Mouse (Mus musculus): ENCODE data around the gene Grn.
"Not testable (repeated sequence)": the region's sequence is repeated elsewhere in the genome, so short reads cannot be mapped to it uniquely, and the experiment has no call there.

Gene Grn

DNA sequence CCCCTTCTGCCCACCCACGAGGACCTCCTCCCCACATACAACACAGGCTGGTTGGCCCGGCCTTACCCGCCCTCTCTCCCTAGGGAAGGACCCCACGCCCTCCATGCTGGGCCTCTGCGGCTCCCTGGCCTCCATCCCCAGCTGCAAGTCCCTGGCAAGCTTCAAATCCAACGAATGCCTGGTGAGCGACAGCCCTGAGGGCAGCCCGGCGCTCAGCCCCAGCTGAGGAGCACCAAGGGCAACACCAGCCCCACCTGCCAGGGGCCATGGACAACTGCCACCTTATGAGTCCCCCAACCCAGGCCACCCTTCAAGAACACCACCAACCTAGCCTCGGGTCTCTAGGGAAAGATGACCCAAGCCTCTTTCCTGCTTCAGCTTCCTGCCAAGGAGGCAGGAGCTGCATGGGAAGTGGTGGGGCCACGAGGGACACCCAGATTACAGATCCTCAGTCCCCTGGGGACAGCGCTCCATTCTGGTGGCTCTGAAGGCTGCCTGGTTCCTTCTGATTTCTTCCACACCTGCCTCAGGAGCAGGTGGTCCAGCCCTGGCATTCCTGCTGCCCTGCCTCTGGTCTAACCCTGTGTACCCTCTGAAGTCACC, 28.1 kb upstream of the Grn start:
- no peak for DNase-seq (ENCODE audit: low spot score in 2 of 2)

DNA sequence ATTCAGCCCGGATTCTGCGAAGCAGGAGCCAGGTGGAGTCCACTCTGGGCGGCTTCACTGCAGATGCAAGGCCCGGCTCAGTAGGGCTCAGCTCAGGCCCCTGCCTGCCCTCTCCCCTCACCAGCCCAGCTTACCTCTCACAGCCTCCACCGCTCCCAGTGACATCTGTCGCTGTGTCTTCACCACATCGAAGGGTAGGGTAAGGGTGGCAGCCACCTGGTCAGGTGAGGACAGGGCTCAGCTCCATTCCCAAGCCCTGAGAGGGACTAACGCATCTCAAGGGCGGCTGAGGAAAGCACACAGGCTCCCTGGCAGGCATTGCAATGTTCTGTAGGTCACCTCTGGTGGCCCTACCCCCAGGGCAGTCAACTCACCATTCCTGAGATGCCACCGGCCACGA, 26.5 kb upstream of the Grn start:
- no peak for DNase-seq (ENCODE audit: low spot score in 2 of 2)

GRCm38 (mm10) chr11:102404161-102405010, 25.7 kb upstream of the Grn start:
- DNase-seq (ENCODE audit: low spot score in 2 of 2), result no peak

DNA sequence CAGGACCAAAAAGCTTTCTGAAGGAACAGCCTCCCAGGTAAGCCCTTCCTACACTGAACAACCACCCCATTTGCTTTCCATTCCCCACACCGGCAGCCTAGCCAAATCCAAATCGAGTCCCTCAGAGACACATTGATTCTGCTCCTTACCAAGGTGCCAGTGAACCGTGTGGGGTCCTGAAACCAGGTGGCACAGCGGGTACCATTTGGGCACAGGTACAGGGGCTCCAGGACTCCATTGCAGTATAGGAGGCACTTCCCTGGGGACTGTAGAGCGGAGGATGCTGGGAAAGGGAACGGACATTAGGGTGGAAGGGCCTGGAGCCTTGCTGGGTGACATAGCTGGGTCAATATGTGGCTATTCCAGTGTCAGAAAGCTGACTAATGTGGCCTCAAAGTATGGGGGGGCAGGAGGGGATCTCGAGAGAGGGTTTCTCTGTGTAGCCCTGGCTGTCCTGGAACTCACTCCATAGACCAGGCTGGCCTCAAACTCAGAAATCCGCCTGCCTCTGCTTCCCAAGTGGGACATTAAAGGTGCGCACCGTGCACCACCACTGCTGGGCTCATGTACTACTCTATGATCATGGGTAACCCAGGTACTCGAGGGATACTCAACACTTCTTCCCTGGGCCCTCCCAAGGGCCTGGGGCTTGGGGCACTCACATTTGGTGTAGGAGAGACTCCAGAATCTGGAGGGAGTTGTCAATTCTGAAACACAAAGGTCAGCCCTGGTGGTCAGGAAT, 24.4 kb upstream of the Grn start:
- DNase-seq (ENCODE audit: low spot score in 2 of 2), result no peak

GRCm38 (mm10) chr11:102406401-102406800, 23.7 kb upstream of the Grn start:
- DNase-seq (ENCODE audit: low spot score in 2 of 2), result no peak

DNA sequence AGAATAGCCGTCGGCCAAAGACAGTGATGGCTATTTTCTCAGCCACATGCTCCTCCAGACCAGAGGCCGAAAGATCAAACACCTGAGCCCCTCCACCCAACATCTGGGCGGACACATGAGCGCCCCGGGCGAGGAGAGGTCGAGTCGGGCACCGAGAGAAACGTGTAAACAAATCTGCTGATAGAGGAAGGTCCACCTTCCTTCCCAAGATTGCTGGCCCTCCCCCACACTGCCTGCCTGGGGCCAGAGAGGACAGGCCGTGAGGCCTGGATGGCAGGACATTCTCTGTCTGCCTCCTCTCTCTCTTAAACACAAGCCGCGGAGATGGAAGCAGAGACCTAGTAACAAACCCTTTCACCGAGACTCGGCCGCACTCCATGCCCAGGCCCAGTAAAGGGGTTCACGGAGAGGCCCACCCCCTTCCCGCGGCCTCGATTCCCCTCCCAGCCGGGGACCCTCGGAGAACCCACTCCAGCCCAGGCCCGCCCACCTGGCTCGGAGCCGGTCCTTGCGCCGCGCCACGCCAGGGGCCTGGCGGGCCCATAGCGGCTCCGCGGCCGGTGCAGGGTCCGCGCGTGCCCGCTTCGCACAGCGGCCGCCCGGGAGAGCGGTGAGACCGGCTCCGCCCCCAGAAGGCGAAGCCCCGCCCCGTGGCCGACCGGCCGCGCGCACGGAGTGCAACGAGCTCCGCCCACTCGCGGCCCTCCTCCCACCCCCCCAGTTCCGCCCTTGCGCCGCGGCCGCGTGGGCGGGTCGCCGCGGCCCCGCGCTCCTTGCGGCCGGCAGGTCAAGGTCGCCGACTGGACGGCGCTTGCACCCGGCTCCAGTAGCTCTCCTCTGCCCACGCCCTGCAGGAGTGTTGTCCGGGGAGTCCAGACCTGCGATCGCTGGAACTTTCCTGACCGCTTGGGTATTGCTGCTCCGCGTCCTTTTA, 22.9 kb upstream of the Grn start:
- DNase-seq (ENCODE audit: low spot score in 2 of 2), result peak; percentile 78 to 84

DNA sequence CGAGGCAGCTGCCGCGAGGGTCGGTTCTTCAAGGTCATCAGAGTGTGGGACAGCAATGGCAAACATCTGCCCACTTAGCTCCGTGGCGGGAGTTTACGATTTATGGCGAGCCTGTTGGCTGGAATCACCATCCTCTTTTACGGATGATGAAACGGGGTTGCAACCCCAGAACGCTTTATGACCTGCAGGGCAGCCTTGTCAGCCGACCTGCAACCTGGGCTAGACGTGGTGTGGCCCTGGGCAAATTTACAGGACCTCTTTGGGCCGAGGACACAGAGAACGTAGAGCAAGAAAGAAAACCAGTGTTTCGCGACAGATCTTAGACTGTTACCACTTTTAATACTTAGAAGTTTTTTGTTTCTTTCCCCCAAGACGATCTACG, 22.3 kb upstream of the Grn start, which contains the start of gene Slc25a39:
Slc25a39 (minus strand) TSS at position 113 of the 382 bp plus-strand sequence.
- DNase-seq (ENCODE audit: low spot score in 2 of 2), result no peak

DNA sequence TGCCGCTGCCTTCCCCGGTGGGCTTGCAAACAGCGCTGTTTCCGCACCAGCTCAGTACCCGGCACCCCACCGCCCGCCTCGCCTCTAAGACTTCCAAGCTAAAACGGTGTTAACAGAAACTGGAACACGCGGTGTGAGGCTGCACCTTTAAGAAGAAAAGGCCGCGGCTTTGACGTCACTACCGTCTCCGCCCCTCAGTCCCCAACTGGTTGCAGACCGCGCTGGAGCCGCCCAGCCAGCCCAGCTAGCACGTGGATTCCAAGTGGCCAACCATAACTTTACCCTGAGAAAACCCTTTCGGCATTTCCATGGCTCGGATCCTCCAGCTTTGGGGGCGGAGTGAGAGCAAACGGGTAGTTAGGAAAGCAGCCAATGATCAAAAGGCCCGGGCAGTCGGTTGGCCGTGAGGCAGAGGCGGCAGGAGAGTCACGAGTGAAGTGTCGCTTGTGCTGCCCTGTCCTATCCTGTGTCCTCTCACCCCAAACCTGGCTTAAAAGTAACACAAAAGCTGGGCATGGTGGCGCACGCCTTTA, 21.7 kb upstream of the Grn start:
- DNase-seq (ENCODE audit: low spot score in 2 of 2), result peak; percentile 90 to 97

DNA sequence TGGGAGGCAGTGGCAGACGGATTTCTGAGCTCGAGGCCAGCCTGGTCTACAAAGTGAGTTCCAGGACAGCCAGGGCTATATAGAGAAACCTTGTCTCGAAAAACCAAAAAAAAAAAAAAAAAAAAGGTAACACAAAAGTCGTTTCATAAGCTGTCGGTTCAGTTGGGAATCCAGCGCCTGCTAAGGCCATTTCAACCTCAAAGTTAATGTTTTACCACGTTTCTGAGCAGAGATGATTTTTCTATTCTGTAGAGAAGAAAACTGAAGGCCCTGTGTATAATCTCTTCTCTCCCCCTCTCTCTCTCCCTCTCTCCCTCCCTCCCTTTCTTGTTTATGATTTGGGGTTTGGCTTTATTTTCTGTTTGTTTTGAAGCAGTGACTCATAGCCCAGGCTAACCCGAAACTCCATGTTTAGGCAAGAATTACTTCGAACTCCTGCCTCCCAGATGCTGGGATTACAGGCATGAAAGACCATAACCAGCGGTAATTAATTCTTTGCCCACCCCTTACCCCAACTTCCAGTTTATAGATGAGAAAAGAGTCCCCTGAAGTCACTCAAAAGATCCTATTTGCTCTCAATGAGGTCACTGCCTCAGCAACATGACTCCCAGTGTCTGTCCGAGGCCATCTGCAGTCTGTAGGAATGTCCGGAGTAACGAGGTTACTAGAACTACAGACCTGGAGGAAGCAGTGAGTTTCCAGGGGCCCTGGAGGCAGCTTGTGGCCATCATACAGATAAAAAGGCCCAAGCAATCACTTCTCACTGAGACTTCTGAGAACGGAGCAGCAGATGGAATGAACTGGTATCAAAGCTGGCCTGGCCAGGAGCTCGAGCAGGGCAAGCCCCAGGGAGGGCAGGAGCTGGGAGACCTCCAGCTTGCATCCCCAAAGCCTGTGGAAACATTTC, 21.0 kb upstream of the Grn start:
- no peak for DNase-seq (ENCODE audit: low spot score in 2 of 2)

GRCm38 (mm10) chr11:102409795-102410330, 20.3 kb upstream of the Grn start:
- no peak for DNase-seq (ENCODE audit: low spot score in 2 of 2)

- not testable (repeated sequence) for DNase-seq (ENCODE audit: low spot score in 2 of 2)
Measured at GRCm38 (mm10) chr11:102410345-102410744, 19.8 kb upstream of the Grn start.

- no peak for DNase-seq (ENCODE audit: low spot score in 2 of 2)
Measured at GRCm38 (mm10) chr11:102411061-102411460, 19.1 kb upstream of the Grn start.

GRCm38 (mm10) chr11:102411704-102412103, 18.4 kb upstream of the Grn start:
- DNase-seq (ENCODE audit: low spot score in 2 of 2), result peak; percentile 80 to 86

GRCm38 (mm10) chr11:102413059-102413458, 17.1 kb upstream of the Grn start:
- DNase-seq (ENCODE audit: low spot score in 2 of 2), result no peak

DNA sequence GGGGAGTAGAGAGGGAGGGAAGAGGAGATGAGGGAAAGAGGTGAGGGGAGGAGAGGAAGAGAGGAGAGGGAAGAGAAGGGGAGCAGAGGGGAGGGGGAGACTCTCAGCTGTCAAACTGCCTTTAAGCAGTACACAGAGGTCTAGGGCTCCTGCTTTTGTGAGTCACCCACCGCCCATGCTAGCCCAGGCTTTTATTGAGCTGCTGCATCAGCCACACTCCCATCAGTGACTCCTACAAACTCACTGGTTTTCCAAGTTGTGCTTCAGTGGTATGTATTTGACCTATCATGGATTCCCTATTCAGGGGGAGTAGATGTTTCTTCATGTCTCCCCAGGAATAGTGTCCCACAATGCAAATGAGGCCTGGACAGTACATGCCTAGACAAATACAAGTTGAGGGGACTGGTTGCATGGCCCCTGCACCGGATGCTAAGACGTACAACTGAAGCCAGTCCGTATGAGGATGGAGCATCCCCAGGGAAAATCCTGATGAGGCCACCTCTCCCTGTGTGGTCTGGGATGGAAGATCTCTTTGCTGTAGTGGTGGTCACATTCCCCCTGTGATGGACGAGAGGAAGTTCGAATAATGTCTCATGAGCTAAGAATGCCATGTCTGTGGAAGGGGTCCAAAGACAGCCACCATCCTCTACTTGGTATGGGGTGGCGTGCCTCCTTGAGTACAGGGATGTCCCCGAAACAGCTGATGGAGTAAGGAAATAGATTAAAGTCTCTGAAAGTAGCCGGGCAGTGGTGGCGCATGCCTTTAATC, 14.9 kb upstream of the Grn start:
- no peak for DNase-seq (ENCODE audit: low spot score in 2 of 2)

GRCm38 (mm10) chr11:102417160-102417559, 13.0 kb upstream of the Grn start:
- no peak for DNase-seq (ENCODE audit: low spot score in 2 of 2)

DNA sequence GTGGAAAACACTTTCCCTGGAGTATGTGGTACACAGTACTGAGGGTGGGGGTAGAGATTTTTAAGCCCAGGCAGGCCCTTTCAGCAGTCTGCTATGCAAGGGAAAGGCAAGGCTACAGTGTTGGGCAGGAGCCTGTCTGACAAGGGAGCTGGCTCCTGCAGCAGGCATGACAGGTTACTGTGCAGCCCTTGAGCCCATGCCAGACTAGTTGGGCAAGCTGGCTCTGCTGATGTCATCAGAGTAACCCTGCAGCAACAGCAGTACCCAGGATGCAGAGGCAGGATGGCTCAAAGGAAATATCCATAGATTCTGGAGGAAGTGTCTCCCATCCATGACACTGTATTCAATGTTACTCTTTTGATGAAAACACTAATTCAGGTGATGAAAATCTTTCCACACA, 11.2 kb upstream of the Grn start:
- no peak for DNase-seq (ENCODE audit: low spot score in 2 of 2)

GRCm38 (mm10) chr11:102421559-102421958, 8.6 kb upstream of the Grn start:
- DNase-seq (ENCODE audit: low spot score in 2 of 2), result no peak

DNA sequence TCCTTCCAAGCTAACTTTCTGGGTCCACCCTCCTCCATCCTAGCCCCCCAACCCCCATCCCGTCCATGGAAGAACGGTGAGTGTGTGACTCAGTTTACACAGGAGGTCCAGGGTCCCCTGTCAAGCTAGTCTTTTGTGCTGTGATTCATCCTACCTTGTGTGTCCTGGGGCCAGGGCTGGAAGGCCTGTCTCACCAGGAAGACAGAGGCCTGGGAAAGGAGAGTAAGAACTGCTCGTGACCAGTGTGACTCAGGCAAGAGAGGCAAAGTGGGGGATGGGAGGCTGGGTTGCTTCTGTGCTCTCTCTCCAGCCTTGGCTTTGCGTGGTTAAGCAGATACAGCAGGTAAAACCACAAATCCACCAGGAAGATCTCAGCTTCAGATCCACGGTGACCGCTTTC, 5.4 kb upstream of the Grn start:
- DNase-seq (ENCODE audit: low spot score in 2 of 2), result peak in 1 of 2 experiments; percentile 51

All from urinary bladder, adult 18-20 months (tissue).